Mouse (Mus musculus) liver, embryonic 14.5 days (tissue): ENCODE measurements around the gene Epn1. TPM values are rescaled to one million over a fixed set of nuclear protein-coding genes. Genes with fewer than 3 reads are reported as not detected.

Experiments
- ATAC-seq: fragments of 200-750 bp; cut with Nextera tagmentation; 2 replicates; pipeline ENCODE4 v1.8.0; 2017; ENCODE audit warnings: moderate number of reproducible peaks, mild to moderate bottlenecking, moderate library complexity; ENCODE audit not compliant: insufficient read depth
- DNase-seq, 3 experiments: peaks; one replicate each; pipeline ENCODE4 v3.0.0-alpha.2; 2012 to 2013; ENCODE audit warnings: low read depth in 3 of 3, low spot score in 3 of 3
- H3K27ac ChIP-seq: fragments of 300-500 bp; sonication (generic); 2 replicates; pipeline ENCODE4 v1.5.1; 2014; ENCODE audit warnings: moderate library complexity, mild to moderate bottlenecking, control low read depth, inconsistent platforms
- H3K27me3 ChIP-seq: fragments of 300-500 bp; sonication (generic); 2 replicates; pipeline ENCODE4 v1.6.1; 2014; ENCODE audit warnings: mild to moderate bottlenecking, low read length, moderate library complexity; ENCODE audit not compliant: control insufficient read depth, insufficient read depth
- H3K36me3 ChIP-seq: fragments of 300-500 bp; sonication (generic); replicated peaks from 2 replicates; pipeline ENCODE4 v1.6.1; 2014; ENCODE audit warnings: low read depth; ENCODE audit not compliant: control insufficient read depth, insufficient read depth
- H3K4me1 ChIP-seq, 2 experiments: fragments of 200-500 bp in 1 of 2; fragments of 300-500 bp in 1 of 2; sonication (generic) in 1 of 2; replicated peaks; 2 replicates each; pipeline ENCODE4 v1.6.1; 2012 to 2014; ENCODE audit warnings: antibody characterized with exemption in 1 of 2, inconsistent platforms in 1 of 2, low read length in 1 of 2; ENCODE audit not compliant: control insufficient read depth in 2 of 2, insufficient read depth in 2 of 2
- H3K4me2 ChIP-seq: fragments of 300-500 bp; sonication (generic); 2 replicates; pipeline ENCODE4 v1.6.1; 2014; ENCODE audit warnings: low read depth, mild to moderate bottlenecking, control low read depth, moderate library complexity
- H3K4me3 ChIP-seq, 2 experiments: fragments of 200-500 bp in 1 of 2; fragments of 300-500 bp in 1 of 2; sonication (generic) in 1 of 2; 2 replicates each; pipeline ENCODE4 v1.5.1; 2012 to 2014; ENCODE audit warnings: low read depth in 2 of 2, low read length in 2 of 2, mild to moderate bottlenecking in 2 of 2, control low read depth in 1 of 2, inconsistent platforms in 1 of 2, moderate library complexity in 1 of 2; ENCODE audit not compliant: insufficient read depth in 1 of 2
- H3K9ac ChIP-seq: fragments of 300-500 bp; sonication (generic); replicated peaks from 2 replicates; pipeline ENCODE4 v1.6.1; 2014; ENCODE audit warnings: mild to moderate bottlenecking, control low read depth, moderate library complexity
- H3K9me3 ChIP-seq: fragments of 300-500 bp; sonication (generic); 2 replicates; pipeline ENCODE4 v1.6.1; 2016; ENCODE audit warnings: low read length, mixed read lengths; ENCODE audit not compliant: control insufficient read depth
- CTCF ChIP-seq: IDR thresholded peaks from 2 replicates; pipeline ENCODE4 v1.5.1; 2016; ENCODE audit warnings: antibody characterized with exemption, low read depth, control low read depth
- EP300 ChIP-seq: IDR thresholded peaks from 2 replicates; pipeline ENCODE4 v1.6.1; 2016; ENCODE audit warnings: antibody characterized with exemption, low read depth
- WGBS: fragments of 180-500 bp; shearing (Covaris S2); extraction: QIAGEN DNeasy Blood & Tissue Kit; methylation state at CpG from one replicate; pipeline ENCODE4 v1.1.7; 2014; ENCODE audit not compliant: insufficient replicate concordance; 5-methylcytosine and 5-hydroxymethylcytosine counted together
- polyA plus RNA-seq, 2 experiments: library from polyadenylated mRNA; depleted of rRNA in 1 of 2; stranded (reverse) in 1 of 2; unstranded in 1 of 2; fragments of >200 nt; fragmentation: Nextera tagmentation in 1 of 2; extraction: Ambion mirVana in 1 of 2; gene quantifications; 2 replicates each; pipeline versions ENCODE4 v1.2.1 to v1.2.3; 2012 to 2014

Epn1 gene
- polyA plus RNA-seq, 2 experiments = 45.4 to 54.4 TPM

- 5% methylated on average over 6 of the region's 6 CpGs for WGBS
- Histone ChIP-seq H3K27me3 (no peaks in the 10 kb centered on the region), H3K9ac (peak overlapping the region; percentile 92), H3K27ac (peak overlapping the region; percentile 92), H3K9me3 (no peaks in the 10 kb centered on the region), H3K4me3 (peak overlapping the region; percentile 90 to 100), H3K4me1 (peaks cover 19 to 33% of the 10 kb centered on the region in 2 experiments), H3K36me3 (peaks cover 61% of the 10 kb centered on the region), H3K4me2 (peak overlapping the region; percentile 92)
- DNase-seq (no peak), ATAC-seq (no peak)
- TF ChIP-seq CTCF = no peak
- TF ChIP-seq EP300 = no peak
Observed at GRCm38 (mm10) chr7:5080815-5081214, 780 bp downstream of the Epn1 start.

- Histone ChIP-seq H3K9ac (peak overlapping the region; percentile 92), H3K4me3 (peak overlapping the region; percentile 90 to 100), H3K27ac (peak overlapping the region; percentile 92), H3K9me3 (no peaks in the 10 kb centered on the region), H3K27me3 (no peaks in the 10 kb centered on the region), H3K4me2 (peak overlapping the region; percentile 92), H3K4me1 (peaks cover 18 to 29% of the 10 kb centered on the region in 2 experiments), H3K36me3 (peaks cover 62% of the 10 kb centered on the region)
- ATAC-seq (peak; percentile 47), DNase-seq (peak; percentile 66 to 71 (median 71))
- WGBS = 7% methylated on average over 6 of the region's 6 CpGs
- TF ChIP-seq CTCF (peak; percentile 27; the same call in 1 of the 2 replicates), EP300 (peak; percentile 63)
Observed at GRCm38 (mm10) chr7:5081241-5081640, 1.2 kb downstream of the Epn1 start.

- Histone ChIP-seq H3K9ac (peak overlapping the region; percentile 92), H3K9me3 (no peaks in the 10 kb centered on the region), H3K27me3 (no peaks in the 10 kb centered on the region), H3K4me1 (peaks cover 11 to 23% of the 10 kb centered on the region in 2 experiments), H3K36me3 (peaks cover 60% of the 10 kb centered on the region), H3K4me2 (peak overlapping the region; percentile 92), H3K27ac (peak overlapping the region; percentile 92), H3K4me3 (peak overlapping the region; percentile 90 to 100)
- 90% methylated on average over 2 of the region's 2 CpGs for WGBS
- no peak for ATAC-seq
- TF ChIP-seq EP300 (no peak), CTCF (no peak)
- DNase-seq = no peak
Observed at GRCm38 (mm10) chr7:5081939-5082338, 1.9 kb downstream of the Epn1 start.

- Histone ChIP-seq H3K4me2 (peak overlapping the region; percentile 92), H3K9ac (peak overlapping the region; percentile 31; the same call in 1 of the 2 replicates)
- no peak for ATAC-seq
Observed at GRCm38 (mm10) chr7:5083325-5084105, 3.5 kb downstream of the Epn1 start.

GRCm38 (mm10) chr7:5085512-5085911 lies 5.5 kb downstream of the Epn1 start:
- H3K27ac ChIP-seq = no peak overlapping the region
- no peak overlapping the region for H3K4me3 ChIP-seq
- H3K9ac ChIP-seq = no peak overlapping the region
- H3K9me3 ChIP-seq = no peaks in the 10 kb centered on the region
- H3K4me2 ChIP-seq = no peak overlapping the region
- DNase-seq (no peak), ATAC-seq (no peak)
- H3K27me3 ChIP-seq = no peaks in the 10 kb centered on the region
- H3K4me1 ChIP-seq = peaks cover 8 to 20% of the 10 kb centered on the region in 2 experiments
- H3K36me3 ChIP-seq = peaks cover 66% of the 10 kb centered on the region
- TF ChIP-seq EP300 = no peak
- no peak for TF ChIP-seq CTCF
- 38% methylated on average over 1 of the region's 1 CpGs for WGBS

More at GRCm38 (mm10) chr7:5083325-5084105, 3.5 kb downstream of the Epn1 start:
- H3K4me3 ChIP-seq = 0 out of 4 replicates have a peak overlapping the region, but pooled peaks of 1 of the 2 experiments have one; percentile 12
- no peaks in the 10 kb centered on the region for H3K9me3 ChIP-seq
- DNase-seq = no peak
- 81% methylated on average over 18 of the region's 18 CpGs for WGBS
- H3K27me3 ChIP-seq = no peaks in the 10 kb centered on the region
- no peak overlapping the region; the same call in 1 of the 2 replicates for H3K27ac ChIP-seq
- H3K36me3 ChIP-seq = peaks cover 56% of the 10 kb centered on the region
- TF ChIP-seq CTCF (no peak), EP300 (no peak)
- peaks cover 8 to 20% of the 10 kb centered on the region in 2 experiments for H3K4me1 ChIP-seq
